Mouse (Mus musculus): Measurements from ENCODE around the gene Myh9.

Gene Myh9

GRCm38 (mm10) chr15:77804949-77805348, 37.0 kb downstream of the Myh9 start:
- DNase-seq = no peak

GRCm38 (mm10) chr15:77804460-77804859, 37.5 kb downstream of the Myh9 start:
- no peak for DNase-seq

- no peak for DNase-seq
Observed at GRCm38 (mm10) chr15:77803747-77804146, 38.2 kb downstream of the Myh9 start.

GRCm38 (mm10) chr15:77802992-77803391, 39.0 kb downstream of the Myh9 start:
- no peak for DNase-seq

- DNase-seq = no peak
Observed at GRCm38 (mm10) chr15:77801188-77801587, 40.8 kb downstream of the Myh9 start.

GRCm38 (mm10) chr15:77800511-77800910, 41.5 kb downstream of the Myh9 start:
- peak; percentile 60 for DNase-seq

- no peak for DNase-seq
Observed at GRCm38 (mm10) chr15:77799491-77800474, 42.2 kb downstream of the Myh9 start.

GRCm38 (mm10) chr15:77798664-77799490, 43.1 kb downstream of the Myh9 start:
- DNase-seq = peak; percentile 70

- DNase-seq = no peak
Observed at GRCm38 (mm10) chr15:77797609-77798411, 44.2 kb downstream of the Myh9 start.

- no peak for DNase-seq
Observed at GRCm38 (mm10) chr15:77796409-77797035, 45.5 kb downstream of the Myh9 start.

- DNase-seq = no peak
Observed at GRCm38 (mm10) chr15:77794908-77795356, 47.0 kb downstream of the Myh9 start.

- DNase-seq = no peak
Observed at GRCm38 (mm10) chr15:77794138-77794907, 47.7 kb downstream of the Myh9 start.

- peak; percentile 78 for DNase-seq
Observed at GRCm38 (mm10) chr15:77793554-77793953, 48.4 kb downstream of the Myh9 start.

- no peak for DNase-seq
Observed at GRCm38 (mm10) chr15:77793094-77793493, 48.9 kb downstream of the Myh9 start.

- no peak for DNase-seq
Observed at GRCm38 (mm10) chr15:77792056-77792455, 49.9 kb downstream of the Myh9 start.

- DNase-seq = no peak
Observed at GRCm38 (mm10) chr15:77790656-77791405, 51.1 kb downstream of the Myh9 start.

- no peak for DNase-seq
Observed at GRCm38 (mm10) chr15:77789186-77789585, 52.8 kb downstream of the Myh9 start.

- DNase-seq = no peak
Observed at GRCm38 (mm10) chr15:77788356-77788755, 53.6 kb downstream of the Myh9 start.

- DNase-seq = no peak
Observed at GRCm38 (mm10) chr15:77785807-77786206, 56.2 kb downstream of the Myh9 start.

- DNase-seq = peak; percentile 93
Observed at GRCm38 (mm10) chr15:77784039-77784824, 57.7 kb downstream of the Myh9 start.

Measured in right cerebral cortex, adult 18-20 months (tissue).